Mouse (Mus musculus) right cerebral cortex, postnatal 14 days (tissue): ENCODE results near the gene Zgrf1.

Experiments
- DNase-seq: peaks from one replicate; pipeline ENCODE4 v3.0.0; 2022

Gene Zgrf1

GRCm38 (mm10) chr3:127640762-127641700, 87.7 kb downstream of the Zgrf1 start:
- no peak for DNase-seq

GRCm38 (mm10) chr3:127642211-127642610, 88.9 kb downstream of the Zgrf1 start:
- DNase-seq = no peak

DNA sequence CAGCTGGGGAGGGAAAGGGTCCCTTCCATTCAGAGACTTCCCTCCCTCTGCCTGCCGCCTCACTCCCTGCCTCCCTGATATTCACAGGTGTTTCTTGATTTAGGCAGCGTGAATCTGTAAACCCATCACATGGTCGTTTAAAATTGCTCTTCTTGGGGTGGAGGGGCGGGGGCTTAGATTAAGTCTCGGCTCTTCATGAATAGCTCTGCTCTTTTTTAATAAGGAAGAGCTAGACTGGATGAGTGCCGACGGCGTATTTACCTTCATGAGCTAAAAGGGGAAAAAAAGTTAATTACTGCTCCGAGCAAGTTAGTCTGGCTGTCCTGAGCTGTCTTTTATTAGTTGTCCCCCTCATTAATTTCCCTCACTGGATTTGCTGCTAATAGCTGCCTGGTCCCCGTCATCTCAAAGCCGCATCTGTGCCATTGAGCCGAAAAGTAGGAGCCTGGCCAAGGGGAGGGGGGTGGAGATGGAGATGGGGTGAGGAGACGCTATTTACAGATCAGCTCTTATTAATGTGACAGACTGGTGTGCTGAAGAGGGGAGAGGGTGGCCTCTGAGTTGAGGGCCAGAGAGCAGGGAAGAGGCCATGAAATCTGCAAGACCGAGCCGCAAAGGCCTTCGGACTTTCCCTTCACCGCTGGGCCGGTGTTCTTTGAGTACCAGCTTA, 93.0 kb downstream of the Zgrf1 start:
- DNase-seq = no peak

DNA sequence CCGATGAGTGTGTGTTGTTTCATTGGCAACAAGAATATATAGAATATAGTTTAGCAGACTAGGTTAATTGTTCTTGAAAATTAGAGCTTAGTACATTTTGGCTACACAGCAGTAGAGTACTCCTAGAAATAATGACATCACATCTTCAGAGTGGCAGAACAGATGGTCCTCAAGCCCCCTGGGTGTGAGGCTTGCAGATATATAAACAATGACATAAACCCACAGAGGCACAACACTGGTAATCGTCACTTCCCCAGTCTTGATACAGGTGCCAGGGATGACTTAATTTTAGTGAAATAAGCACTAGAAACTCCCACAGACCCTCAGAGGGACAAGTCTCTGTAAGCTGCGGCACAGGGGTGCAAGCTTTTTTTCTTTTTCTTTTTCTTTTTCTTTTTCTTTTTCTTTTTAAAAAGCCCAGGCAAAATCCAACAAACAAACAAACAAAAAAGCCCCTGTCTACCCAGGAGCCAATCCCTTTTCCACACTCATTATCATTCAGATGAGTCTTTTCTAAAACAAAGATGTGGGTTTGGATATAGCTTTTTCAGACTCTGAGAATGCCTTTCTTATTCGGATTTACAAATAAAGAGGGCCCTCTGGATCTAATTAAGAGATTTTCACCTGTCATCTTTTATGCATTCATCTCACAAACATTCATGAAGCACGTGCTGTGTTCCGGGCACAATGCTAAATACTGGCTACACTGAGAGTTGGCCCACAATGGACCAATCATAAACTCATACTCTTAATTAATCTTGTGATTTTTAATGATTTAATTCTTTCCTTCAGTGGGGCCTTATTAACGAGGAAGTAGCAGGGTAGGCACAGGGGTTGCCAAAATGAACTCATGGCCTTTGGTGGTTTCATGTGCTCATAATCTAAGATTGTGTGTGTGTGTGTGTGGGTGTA, 98.7 kb downstream of the Zgrf1 start:
- DNase-seq = no peak

GRCm38 (mm10) chr3:127660712-127661111, 107.4 kb downstream of the Zgrf1 start:
- no peak for DNase-seq

DNA sequence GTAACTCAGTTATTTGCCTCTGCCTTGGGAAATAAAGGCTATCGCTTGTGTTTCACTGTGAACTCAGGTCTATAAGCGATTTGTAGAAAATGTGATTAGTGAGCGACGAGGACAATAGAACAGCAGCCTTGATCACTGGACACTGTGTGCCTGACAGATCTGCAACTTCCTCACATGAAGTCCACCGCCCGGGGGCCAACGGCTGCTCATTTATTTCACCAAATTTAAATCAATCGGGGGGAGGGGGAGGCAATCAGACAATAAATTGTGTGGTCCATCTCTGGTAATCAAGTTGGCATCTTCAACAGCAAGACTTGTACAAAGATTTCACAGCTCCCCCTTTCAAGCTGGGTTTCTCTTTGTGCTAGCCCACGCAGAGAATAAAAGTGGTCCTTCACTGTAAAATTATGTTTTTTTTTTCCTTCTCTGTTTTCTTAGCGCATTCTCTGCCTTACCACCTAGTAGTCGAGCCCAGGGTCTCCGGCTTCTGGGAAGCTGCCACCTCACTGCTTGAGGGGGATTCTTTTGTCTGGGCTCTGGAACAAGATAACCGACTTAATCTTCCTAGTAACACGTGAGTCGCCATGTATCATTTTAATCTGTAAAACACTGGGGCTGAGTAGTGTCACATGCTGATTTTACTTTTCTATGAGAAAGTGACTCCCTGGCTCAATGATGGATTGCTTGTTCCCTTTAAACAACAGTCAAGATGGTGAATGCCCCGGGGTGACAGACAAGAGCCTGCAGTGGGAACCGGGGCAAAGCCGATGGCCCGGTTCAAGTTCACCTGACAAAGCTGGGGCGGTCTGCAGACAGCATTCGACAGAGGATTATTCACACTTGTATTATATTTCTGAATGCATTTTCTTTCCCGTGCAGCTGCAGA, 108.6 kb downstream of the Zgrf1 start:
- DNase-seq = no peak
